Mouse (Mus musculus) midbrain, embryonic 15.5 days (tissue): ENCODE data around the gene Tssk4. TPM values are rescaled to one million over a fixed set of nuclear protein-coding genes. Genes with fewer than 3 reads are reported as not detected.
A peak's percentile ranks its signal among the peaks of the same experiment; 100 is the strongest.

ENCODE experiments used
- ATAC-seq: fragments of 200-750 bp; cut with Nextera tagmentation; replicated peaks from 2 replicates; pipeline ENCODE4 v1.8.0; 2017; ENCODE audit warnings: moderate TSS enrichment
- H3K27ac ChIP-seq: fragments of 300-500 bp; sonication (generic); 2 replicates; pipeline ENCODE4 v1.5.1; 2015; ENCODE audit warnings: mild to moderate bottlenecking, inconsistent platforms
- H3K27me3 ChIP-seq: fragments of 300-500 bp; sonication (generic); replicated peaks from 2 replicates; pipeline ENCODE4 v1.6.1; 2015; ENCODE audit warnings: inconsistent platforms
- H3K36me3 ChIP-seq: fragments of 300-500 bp; sonication (generic); replicated peaks from 2 replicates; pipeline ENCODE4 v1.6.1; 2015; ENCODE audit warnings: inconsistent platforms
- H3K4me1 ChIP-seq: fragments of 300-500 bp; sonication (generic); 2 replicates; pipeline ENCODE4 v1.6.1; 2015; ENCODE audit warnings: inconsistent platforms
- H3K4me2 ChIP-seq: fragments of 300-500 bp; sonication (generic); 2 replicates; pipeline ENCODE4 v1.6.1; 2015; ENCODE audit warnings: inconsistent platforms, mild to moderate bottlenecking, moderate library complexity
- H3K4me3 ChIP-seq: fragments of 300-500 bp; sonication (generic); 2 replicates; pipeline ENCODE4 v1.5.1; 2015; ENCODE audit warnings: mild to moderate bottlenecking, inconsistent platforms
- H3K9ac ChIP-seq: fragments of 300-500 bp; sonication (generic); 2 replicates; pipeline ENCODE4 v1.6.1; 2015; ENCODE audit warnings: mild to moderate bottlenecking, inconsistent platforms
- H3K9me3 ChIP-seq: fragments of 300-500 bp; sonication (generic); 2 replicates; pipeline ENCODE4 v1.6.1; 2016; ENCODE audit warnings: inconsistent platforms
- WGBS: fragments of 180-500 bp; shearing (Covaris S2); methylation state at CpG from one replicate; pipeline ENCODE4 v1.1.7; 2015; ENCODE audit warnings: mixed read lengths; 5-methylcytosine and 5-hydroxymethylcytosine counted together
- polyA plus RNA-seq: library from polyadenylated mRNA; unstranded; fragments of >200 nt; fragmentation: Nextera tagmentation; extraction: Ambion mirVana; gene quantifications from 2 replicates; pipeline ENCODE4 v1.2.1, GENCODE M21; 2015

Gene Tssk4
- polyA plus RNA-seq, 1 experiment from 2014 or later, result 0.41 TPM

GRCm38 (mm10) chr14:55651528-55651927 is 1.5 kb downstream of the Tssk4 start:
- WGBS, result 89% methylated on average over 7 of the region's 7 CpGs
- H3K27me3 ChIP-seq, result no peaks in the 10 kb centered on the region
- H3K9ac ChIP-seq, result no peak overlapping the region
- H3K4me3 ChIP-seq, result no peak overlapping the region
- no peak overlapping the region for H3K27ac ChIP-seq
- no peaks in the 10 kb centered on the region for H3K36me3 ChIP-seq
- no peaks in the 10 kb centered on the region for H3K4me1 ChIP-seq
- no peak overlapping the region for H3K4me2 ChIP-seq
- H3K9me3 ChIP-seq, result no peaks in the 10 kb centered on the region
- no peak; the same call in 1 of the 2 replicates for ATAC-seq

GRCm38 (mm10) chr14:55656935-55657334 is 7.0 kb downstream of the Tssk4 start:
- no peaks in the 10 kb centered on the region for H3K27me3 ChIP-seq
- peaks cover 16% of the 10 kb centered on the region for H3K4me1 ChIP-seq
- no peak overlapping the region for H3K27ac ChIP-seq
- no peak overlapping the region for H3K4me3 ChIP-seq
- 88% methylated on average over 3 of the region's 3 CpGs for WGBS
- no peak overlapping the region for H3K9ac ChIP-seq
- H3K36me3 ChIP-seq, result 0 out of 2 replicates have a peak, but pooled peaks cover 4% of the 10 kb centered on the region
- no peaks in the 10 kb centered on the region for H3K9me3 ChIP-seq
- no peak overlapping the region for H3K4me2 ChIP-seq
- ATAC-seq, result no peak

- no peak overlapping the region for H3K27ac ChIP-seq
- H3K4me1 ChIP-seq, result peaks cover 16% of the 10 kb centered on the region
- no peak overlapping the region for H3K4me2 ChIP-seq
- no peak overlapping the region for H3K9ac ChIP-seq
- 92% methylated on average over 5 of the region's 5 CpGs for WGBS
- no peak for ATAC-seq
- H3K36me3 ChIP-seq, result peaks cover 7% of the 10 kb centered on the region; the same call in 1 of the 2 replicates
- no peak overlapping the region for H3K4me3 ChIP-seq
- no peaks in the 10 kb centered on the region for H3K27me3 ChIP-seq
- no peaks in the 10 kb centered on the region for H3K9me3 ChIP-seq
These were observed 8.0 kb downstream of the Tssk4 start for GRCm38 (mm10) chr14:55658011-55658410.

- WGBS, result under 1% methylated on average over 39 of the region's 39 CpGs
These were observed 10.1 kb downstream of the Tssk4 start, which contains the start of gene Mdp1 for GRCm38 (mm10) chr14:55659960-55660573. Gene Mdp1 (minus strand): TSS chr14:55660508.

GRCm38 (mm10) chr14:55660636-55661035 is 10.7 kb downstream of the Tssk4 start:
- peak overlapping the region; percentile 76 for H3K4me3 ChIP-seq
- H3K4me1 ChIP-seq, result peaks cover 16% of the 10 kb centered on the region
- no peak overlapping the region for H3K9ac ChIP-seq
- H3K4me2 ChIP-seq, result peak overlapping the region; percentile 69
- H3K36me3 ChIP-seq, result peaks cover 7% of the 10 kb centered on the region; the same call in 1 of the 2 replicates
- no peaks in the 10 kb centered on the region for H3K27me3 ChIP-seq
- ATAC-seq, result peak; percentile 48
- H3K27ac ChIP-seq, result peak overlapping the region; percentile 85; the same call in 1 of the 2 replicates
- WGBS, result 34% methylated on average over 2 of the region's 2 CpGs
- H3K9me3 ChIP-seq, result no peaks in the 10 kb centered on the region

More at GRCm38 (mm10) chr14:55659960-55660573, 10.1 kb downstream of the Tssk4 start, which contains the start of gene Mdp1:
- H3K4me2 ChIP-seq, result peak within 1 kb of the TSS; percentile 69
- peak within 1 kb of the TSS; percentile 72 for H3K9ac ChIP-seq
- ATAC-seq, result peak; percentile 95
- H3K36me3 ChIP-seq, result peaks cover 7% of the 10 kb centered on the region; the same call in 1 of the 2 replicates
- H3K4me1 ChIP-seq, result peaks cover 16% of the 10 kb centered on the region
- peak within 1 kb of the TSS; percentile 76 for H3K4me3 ChIP-seq
- peak within 1 kb of the TSS; percentile 85 for H3K27ac ChIP-seq
- H3K9me3 ChIP-seq, result no peaks in the 10 kb centered on the region
- no peaks in the 10 kb centered on the region for H3K27me3 ChIP-seq

GRCm38 (mm10) chr14:55671486-55671832 is 21.5 kb downstream of the Tssk4 start:
- Histone ChIP-seq H3K9ac (peak overlapping the region; percentile 75), H3K4me2 (peak overlapping the region; percentile 80), H3K9me3 (no peaks in the 10 kb centered on the region), H3K27ac (peak overlapping the region; percentile 89), H3K36me3 (peaks cover 3% of the 10 kb centered on the region; the same call in 1 of the 2 replicates), H3K27me3 (no peaks in the 10 kb centered on the region), H3K4me3 (peak overlapping the region; percentile 73), H3K4me1 (peaks cover 23% of the 10 kb centered on the region)
- WGBS, result under 1% methylated on average over 12 of the region's 12 CpGs
- peak; percentile 79 for ATAC-seq

GRCm38 (mm10) chr14:55671833-55672740 is 22.1 kb downstream of the Tssk4 start, which contains the start of the genes Gmpr2 and Nedd8:
Gene Gmpr2 (plus strand): TSS chr14:55671941.
Gene Nedd8 (minus strand): TSS chr14:55672124.
- peaks cover 3% of the 10 kb centered on the region; the same call in 1 of the 2 replicates for H3K36me3 ChIP-seq
- no peaks in the 10 kb centered on the region for H3K27me3 ChIP-seq
- H3K4me2 ChIP-seq, result peak within 1 kb of the TSS; percentile 80
- ATAC-seq, result peak; percentile 98
- H3K4me3 ChIP-seq, result peak within 1 kb of the TSS; percentile 73
- H3K9ac ChIP-seq, result peak within 1 kb of the TSS; percentile 75
- H3K27ac ChIP-seq, result peak within 1 kb of the TSS; percentile 89
- WGBS, result under 1% methylated on average over 38 of the region's 38 CpGs
- no peaks in the 10 kb centered on the region for H3K9me3 ChIP-seq
- peaks cover 23% of the 10 kb centered on the region for H3K4me1 ChIP-seq

GRCm38 (mm10) chr14:55672741-55673060 is 22.7 kb downstream of the Tssk4 start:
- Histone ChIP-seq H3K36me3 (peaks cover 3% of the 10 kb centered on the region; the same call in 1 of the 2 replicates), H3K27me3 (no peaks in the 10 kb centered on the region), H3K4me3 (peak overlapping the region; percentile 73), H3K9me3 (no peaks in the 10 kb centered on the region), H3K4me1 (peaks cover 23% of the 10 kb centered on the region), H3K9ac (peak overlapping the region; percentile 12; the same call in 1 of the 2 replicates), H3K27ac (peak overlapping the region; percentile 89), H3K4me2 (peak overlapping the region; percentile 80)
- ATAC-seq, result no peak
- WGBS, result 83% methylated on average over 7 of the region's 7 CpGs

- Histone ChIP-seq H3K36me3 (peaks cover 12% of the 10 kb centered on the region; the same call in 1 of the 2 replicates), H3K9me3 (no peaks in the 10 kb centered on the region), H3K9ac (no peak overlapping the region), H3K27me3 (no peaks in the 10 kb centered on the region), H3K27ac (no peak overlapping the region), H3K4me2 (no peak overlapping the region), H3K4me1 (peaks cover 19% of the 10 kb centered on the region), H3K4me3 (no peak overlapping the region)
- no peak for ATAC-seq
- 87% methylated on average over 4 of the region's 4 CpGs for WGBS
These were observed 27.6 kb downstream of the Tssk4 start for GRCm38 (mm10) chr14:55677615-55678014.

GRCm38 (mm10) chr14:55681160-55682117 is 31.5 kb downstream of the Tssk4 start, which contains the start of gene Tinf2:
Gene Tinf2 (minus strand): TSS chr14:55681820.
- H3K4me2 ChIP-seq, result peak within 1 kb of the TSS; percentile 98
- H3K36me3 ChIP-seq, result peaks cover 9% of the 10 kb centered on the region; the same call in 1 of the 2 replicates
- peak; percentile 99 for ATAC-seq
- no peaks in the 10 kb centered on the region for H3K9me3 ChIP-seq
- H3K27ac ChIP-seq, result peak within 1 kb of the TSS; percentile 75
- peak within 1 kb of the TSS; percentile 66 for H3K9ac ChIP-seq
- H3K4me1 ChIP-seq, result peaks cover 15% of the 10 kb centered on the region
- H3K4me3 ChIP-seq, result peak within 1 kb of the TSS; percentile 85
- under 1% methylated on average over 66 of the region's 66 CpGs for WGBS
- H3K27me3 ChIP-seq, result no peaks in the 10 kb centered on the region

GRCm38 (mm10) chr14:55682118-55682493 is 32.1 kb downstream of the Tssk4 start:
- H3K4me1 ChIP-seq, result peaks cover 15% of the 10 kb centered on the region
- H3K4me2 ChIP-seq, result peak overlapping the region; percentile 98
- ATAC-seq, result peak; percentile 46; the same call in 1 of the 2 replicates
- 16% methylated on average over 3 of the region's 3 CpGs for WGBS
- peak overlapping the region; percentile 66 for H3K9ac ChIP-seq
- no peaks in the 10 kb centered on the region for H3K9me3 ChIP-seq
- H3K27ac ChIP-seq, result peak overlapping the region; percentile 75
- no peaks in the 10 kb centered on the region for H3K27me3 ChIP-seq
- H3K36me3 ChIP-seq, result peaks cover 9% of the 10 kb centered on the region; the same call in 1 of the 2 replicates
- H3K4me3 ChIP-seq, result peak overlapping the region; percentile 85
